Mouse (Mus musculus) adrenal gland, adult 18-20 months (tissue): Measurements from ENCODE around the gene Ncmap. TPM values are rescaled to one million over a fixed set of nuclear protein-coding genes. Genes with fewer than 3 reads are reported as not detected.
"Not testable (repeated sequence)": the region's sequence is repeated elsewhere in the genome, so short reads cannot be mapped to it uniquely, and the experiment has no call there.

Source experiments
- DNase-seq, 2 experiments: peaks; one replicate each; pipeline ENCODE4 v3.0.0; 2021 to 2022; ENCODE audit warnings: low spot score in 2 of 2
- total RNA-seq, 2 experiments: library from RNA; stranded (reverse); gene quantifications; 1 replicate in 1 of 2; 2 replicates in 1 of 2; pipeline ENCODE4 v1.2.3; 2021

Gene Ncmap
- total RNA-seq, 2 experiments from 2014 or later = 0.26 TPM; not detected in 1

DNA sequence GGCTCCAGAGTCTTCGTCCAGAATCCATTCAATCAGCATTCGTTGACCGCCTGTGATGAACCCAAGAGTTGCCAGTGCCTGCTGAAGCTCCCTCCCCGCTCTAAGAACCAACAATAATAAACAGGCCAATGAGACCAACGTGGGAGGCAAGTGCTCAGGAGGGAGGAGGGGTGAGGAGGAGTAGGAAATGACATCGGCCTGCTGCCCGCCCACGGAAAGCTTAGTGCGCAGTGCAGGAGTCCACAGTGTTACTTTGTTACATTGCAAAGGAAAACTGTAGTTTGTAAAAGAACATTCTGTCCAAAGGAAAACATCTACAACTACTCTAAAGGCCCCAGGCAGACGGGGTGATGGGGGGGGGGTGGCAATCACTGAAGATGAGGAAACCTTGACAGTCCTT is 6.0 kb upstream of the Ncmap start:
- DNase-seq = no peak

GRCm38 (mm10) chr4:135401881-135402280 is 3.9 kb upstream of the Ncmap start:
- no peak for DNase-seq

- no peak for DNase-seq
Measured at GRCm38 (mm10) chr4:135397551-135397950, 476 bp downstream of the Ncmap start.

- DNase-seq = no peak
Measured at GRCm38 (mm10) chr4:135396303-135396702, 1.7 kb downstream of the Ncmap start.

DNA sequence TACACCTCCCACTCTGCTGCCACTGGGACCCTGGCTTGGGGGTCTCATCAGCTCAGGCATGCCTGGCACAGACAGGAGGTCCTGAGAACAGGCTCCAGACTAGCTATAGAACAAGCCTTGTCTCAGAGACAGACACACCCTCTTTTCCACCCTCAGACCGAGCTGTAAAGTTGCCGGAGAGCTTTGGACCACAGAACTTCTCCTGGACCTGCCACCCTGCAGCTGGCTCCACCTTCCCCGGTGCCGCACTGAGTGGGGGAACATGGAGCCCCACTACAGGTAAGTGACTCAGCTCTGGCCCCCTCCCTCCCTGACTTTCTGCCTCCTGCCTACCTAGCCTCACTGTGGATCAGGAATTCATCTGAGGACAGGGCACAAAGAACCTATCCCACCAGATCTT is 2.7 kb downstream of the Ncmap start:
- DNase-seq = no peak

- no peak for DNase-seq
Measured at GRCm38 (mm10) chr4:135394666-135395065, 3.4 kb downstream of the Ncmap start.

GRCm38 (mm10) chr4:135393381-135393780 is 4.6 kb downstream of the Ncmap start:
- no peak for DNase-seq

GRCm38 (mm10) chr4:135392801-135393200 is 5.2 kb downstream of the Ncmap start:
- DNase-seq = no peak

DNA sequence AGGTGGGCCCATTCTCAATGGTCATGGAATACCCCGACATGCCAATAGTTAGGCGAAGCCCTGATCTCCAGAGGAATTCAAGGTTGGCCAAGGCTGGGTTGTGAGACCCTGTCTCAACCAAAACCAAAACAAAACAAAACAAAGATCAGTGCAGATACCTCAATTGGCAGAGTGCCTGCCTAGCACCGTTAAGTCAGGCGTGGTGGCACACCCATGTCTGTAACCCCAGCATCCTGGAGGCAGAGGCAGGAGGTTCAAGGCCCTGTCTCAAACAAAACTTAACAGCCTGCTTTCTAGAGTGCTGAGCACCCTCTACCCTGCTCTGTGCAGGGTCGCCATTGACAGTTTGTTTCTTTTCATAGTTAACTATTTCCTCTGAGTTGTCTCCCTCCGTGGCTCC is 7.0 kb downstream of the Ncmap start:
- no peak for DNase-seq

DNA sequence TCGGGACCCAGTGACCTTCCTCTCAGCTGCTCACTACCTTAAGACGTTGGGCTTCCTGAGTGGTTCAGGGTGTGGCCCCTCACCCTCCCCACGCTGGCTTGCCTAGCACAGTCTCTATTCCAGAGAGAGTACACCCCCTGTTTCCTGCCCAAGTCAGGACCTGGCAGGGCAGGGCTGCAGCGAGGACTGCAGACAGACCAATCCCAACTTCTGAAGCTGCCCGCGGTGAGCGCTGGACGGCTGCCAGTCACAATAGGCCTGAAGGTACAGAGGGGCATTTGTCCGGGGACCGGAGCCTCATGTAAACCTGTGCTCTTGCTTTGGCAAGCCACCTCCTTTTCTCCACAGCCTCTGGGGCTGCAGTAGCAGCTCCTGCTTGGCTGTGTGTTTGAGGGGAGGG is 12.4 kb downstream of the Ncmap start:
- no peak for DNase-seq

DNA sequence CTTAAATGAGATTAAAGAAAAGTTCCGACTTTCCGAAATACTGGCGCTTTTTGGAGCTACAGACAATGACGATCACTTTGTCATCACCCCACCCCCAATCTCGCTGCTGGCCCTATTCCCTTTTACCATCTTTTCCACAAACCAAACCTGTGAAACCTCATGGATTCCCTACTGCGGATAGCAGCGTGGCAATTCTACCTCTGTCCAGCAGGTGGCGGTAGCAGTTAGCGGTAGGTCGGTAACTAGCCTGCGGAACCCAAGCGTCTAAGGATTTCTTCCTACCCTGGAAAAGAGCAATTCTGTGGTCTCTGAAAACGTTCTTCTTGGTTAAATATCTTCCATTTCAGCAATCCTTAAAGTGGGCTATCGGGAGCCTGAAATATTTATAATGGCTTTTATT is 15.7 kb downstream of the Ncmap start:
- peak; percentile 64 to 72 for DNase-seq

- DNase-seq = no peak
Measured at GRCm38 (mm10) chr4:135381355-135381754, 16.7 kb downstream of the Ncmap start.

- DNase-seq = no peak
Measured at GRCm38 (mm10) chr4:135377241-135377640, 20.8 kb downstream of the Ncmap start.

DNA sequence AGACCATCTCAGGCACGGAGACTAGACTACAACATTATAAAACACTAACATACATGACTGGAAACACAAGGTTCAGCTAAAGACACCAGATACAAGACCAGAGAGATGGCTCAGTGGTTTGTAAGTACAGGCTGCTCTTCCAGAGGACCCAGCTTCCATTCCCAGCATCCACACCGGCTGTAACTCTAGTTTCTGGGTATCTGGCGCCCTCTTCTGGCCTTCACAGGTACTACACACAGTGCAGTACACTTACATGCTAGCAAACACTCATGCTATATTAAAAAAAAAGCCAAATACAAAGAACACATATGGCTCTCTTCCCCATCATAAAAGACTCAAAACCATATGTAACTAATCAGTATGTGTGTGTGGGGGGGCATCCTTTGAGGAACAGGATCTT is 22.6 kb downstream of the Ncmap start:
- no peak for DNase-seq

GRCm38 (mm10) chr4:135373299-135373698 is 24.7 kb downstream of the Ncmap start:
- no peak for DNase-seq

GRCm38 (mm10) chr4:135370372-135370771 is 27.7 kb downstream of the Ncmap start:
- DNase-seq = no peak

DNA sequence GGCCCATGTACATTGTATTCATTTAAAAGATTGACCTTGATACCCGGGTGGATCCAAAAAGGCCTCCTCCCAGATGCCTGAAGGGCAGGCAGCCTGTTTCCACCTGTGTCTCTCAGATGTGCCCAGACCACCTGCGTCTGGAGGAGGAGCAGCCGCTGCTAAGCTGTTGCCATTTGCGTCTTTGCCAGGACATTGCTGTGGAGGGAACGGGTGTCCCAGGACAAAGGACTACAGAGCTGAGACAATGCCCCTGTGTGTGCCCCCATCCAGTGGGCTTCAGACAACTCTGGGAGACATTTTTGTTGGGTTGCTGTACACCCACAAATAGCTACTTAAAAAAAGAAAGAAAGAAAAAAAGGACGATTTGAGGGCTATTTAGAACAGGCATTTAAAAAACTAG is 35.2 kb downstream of the Ncmap start:
- no peak for DNase-seq

GRCm38 (mm10) chr4:135361722-135362121 is 36.3 kb downstream of the Ncmap start:
- DNase-seq = no peak

- no peak for DNase-seq
Measured at GRCm38 (mm10) chr4:135358736-135359135, 39.3 kb downstream of the Ncmap start.

GRCm38 (mm10) chr4:135357221-135357920 is 40.7 kb downstream of the Ncmap start:
- no peak for DNase-seq

DNA sequence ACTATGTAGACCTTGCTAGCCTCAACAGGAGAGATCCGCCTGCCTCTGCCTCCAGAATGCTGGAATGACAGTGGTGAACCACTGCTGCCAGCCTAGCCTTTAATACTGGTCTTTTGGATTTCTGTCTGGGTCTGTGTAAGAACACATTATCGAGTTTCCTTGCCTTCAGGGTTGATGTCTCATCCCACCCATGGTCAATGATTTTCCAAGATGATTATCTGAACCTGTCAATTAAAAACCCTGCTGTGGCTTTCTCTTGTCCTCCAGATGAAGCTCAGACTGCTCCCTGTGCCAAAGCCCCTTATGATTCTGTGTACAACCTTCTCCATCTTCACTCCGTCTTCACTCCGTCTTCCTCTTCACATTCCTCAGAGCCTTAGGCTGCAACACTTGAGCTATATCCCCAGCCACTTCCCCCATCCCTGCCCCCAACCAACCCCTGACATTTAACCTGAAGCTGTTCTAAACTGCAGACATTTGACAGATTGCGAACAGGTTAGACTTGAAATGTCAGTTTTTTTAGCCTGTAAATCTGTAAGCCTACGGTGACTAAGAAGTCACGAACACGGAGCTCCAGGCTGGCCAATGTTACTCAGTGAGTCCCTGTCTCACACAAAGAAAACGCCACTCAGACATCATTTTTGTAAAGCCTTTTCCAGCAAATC is 42.0 kb downstream of the Ncmap start:
- no peak for DNase-seq

DNA sequence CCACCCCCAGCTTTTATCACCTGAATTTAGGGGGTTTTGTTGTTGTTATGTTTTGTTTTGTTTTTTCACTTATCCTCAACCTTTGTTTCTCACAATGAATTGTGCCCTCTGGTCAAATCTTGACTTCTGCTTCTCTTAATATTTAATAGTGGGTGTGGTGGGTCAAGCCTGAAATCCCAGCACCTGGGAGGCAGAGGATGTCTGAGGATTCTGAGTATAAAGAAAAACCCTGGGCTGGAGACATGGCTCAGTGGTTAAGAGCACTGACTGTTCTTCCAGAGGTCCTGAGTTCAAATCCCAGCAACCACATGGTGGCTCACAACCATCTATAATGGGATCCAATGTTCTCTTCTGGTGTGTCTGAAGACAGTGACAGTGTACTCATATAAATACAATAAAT is 43.3 kb downstream of the Ncmap start:
- not testable (repeated sequence) for DNase-seq
